Mouse (Mus musculus) cerebellum, adult 2 months (tissue): ENCODE measurements at regions not wholly inside any gene's neighbourhood (a gene's known extent, or its start where the extent isn't known, plus 50 kb on each side); places are given as distances from the start of the nearest gene placed in this dataset.

Experiments
- DNase-seq, 2 experiments: peaks; one replicate each; pipeline ENCODE4 v3.0.0; 2021
- H3K27ac ChIP-seq: fragments of 200-500 bp; 2 replicates; pipeline ENCODE4 v1.5.1; 2012; ENCODE audit warnings: low read length, control low read depth, inconsistent platforms; ENCODE audit not compliant: insufficient read depth
- H3K27me3 ChIP-seq: fragments of 200-500 bp; 2 replicates; pipeline ENCODE4 v1.6.1; 2012; ENCODE audit warnings: inconsistent platforms, mild to moderate bottlenecking, low read length, moderate library complexity; ENCODE audit not compliant: control insufficient read depth, insufficient read depth
- H3K4me1 ChIP-seq: fragments of 200-500 bp; 2 replicates; pipeline ENCODE4 v1.6.1; 2011; ENCODE audit warnings: low read length; ENCODE audit not compliant: control insufficient read depth, insufficient read depth
- H3K4me3 ChIP-seq: fragments of 200-500 bp; replicated peaks from 2 replicates; pipeline ENCODE3; 2011; ENCODE audit warnings: mild to moderate bottlenecking, low read depth, low read length, control low read depth; ENCODE audit not compliant: insufficient read depth
- CTCF ChIP-seq: fragments of 200-500 bp; IDR thresholded peaks from 2 replicates; pipeline ENCODE4 v1.5.1; 2011; ENCODE audit warnings: low read depth, mild to moderate bottlenecking, control low read depth, low read length, moderate library complexity, borderline replicate concordance; ENCODE audit not compliant: insufficient read depth
- POLR2A ChIP-seq: fragments of 200-500 bp; IDR thresholded peaks from 2 replicates; pipeline ENCODE4 v1.6.1; 2011; ENCODE audit warnings: low read length, control low read depth, borderline replicate concordance; ENCODE audit not compliant: insufficient read depth
- WGBS: fragments of 180-500 bp; shearing (Covaris S2); methylation state at CpG from one replicate; pipeline ENCODE4 v1.1.7; 2018; 5-methylcytosine and 5-hydroxymethylcytosine counted together

GRCm38 (mm10) chr4:56027258-56027657, 495.0 kb upstream of the Klf4 start:
- TF ChIP-seq POLR2A (no peak), CTCF (no peak)
- WGBS: 92% methylated on average over 6 of the region's 6 CpGs
- no peak overlapping the region for H3K27ac ChIP-seq

GRCm38 (mm10) chr4:56024478-56024877, 492.2 kb upstream of the Klf4 start:
- TF ChIP-seq POLR2A (no peak), CTCF (no peak)
- Histone ChIP-seq H3K4me3 (no peak overlapping the region), H3K27ac (no peak overlapping the region), H3K4me1 (no peaks in the 10 kb centered on the region), H3K27me3 (no peaks in the 10 kb centered on the region)
- no peak for DNase-seq

More at GRCm38 (mm10) chr4:56027258-56027657, 495.0 kb upstream of the Klf4 start:
- Histone ChIP-seq H3K27me3 (no peaks in the 10 kb centered on the region; the same call in 1 of the 2 replicates), H3K4me3 (no peak overlapping the region), H3K4me1 (no peaks in the 10 kb centered on the region)
- DNase-seq: no peak

- no peaks in the 10 kb centered on the region for H3K27me3 ChIP-seq
- no peak overlapping the region for H3K27ac ChIP-seq
- H3K4me1 ChIP-seq: peaks cover 6% of the 10 kb centered on the region
- TF ChIP-seq CTCF: no peak
- no peak for TF ChIP-seq POLR2A
- no peak overlapping the region for H3K4me3 ChIP-seq
- DNase-seq: no peak
- 95% methylated on average over 8 of the region's 8 CpGs for WGBS
Observed at GRCm38 (mm10) chr4:56018212-56018611, 485.9 kb upstream of the Klf4 start.

GRCm38 (mm10) chr4:56015481-56015880, 483.2 kb upstream of the Klf4 start:
- WGBS: 16% methylated on average over 7 of the region's 7 CpGs
- Histone ChIP-seq H3K27me3 (no peaks in the 10 kb centered on the region), H3K4me3 (no peak overlapping the region), H3K4me1 (peaks cover 6% of the 10 kb centered on the region), H3K27ac (no peak overlapping the region)
- DNase-seq: peak; percentile 40 to 76
- no peak for TF ChIP-seq CTCF
- no peak for TF ChIP-seq POLR2A

- no peak for DNase-seq
- no peaks in the 10 kb centered on the region; the same call in 1 of the 2 replicates for H3K27me3 ChIP-seq
- no peak overlapping the region for H3K27ac ChIP-seq
- WGBS: 77% methylated on average over 2 of the region's 2 CpGs
- H3K4me3 ChIP-seq: no peak overlapping the region
- H3K4me1 ChIP-seq: no peaks in the 10 kb centered on the region
- TF ChIP-seq POLR2A: no peak
Observed at GRCm38 (mm10) chr4:56008287-56008686, 476.0 kb upstream of the Klf4 start.

- WGBS: 35% methylated on average over 5 of the region's 5 CpGs
- Histone ChIP-seq H3K4me1 (no peaks in the 10 kb centered on the region), H3K4me3 (no peak overlapping the region), H3K27me3 (no peaks in the 10 kb centered on the region; the same call in 1 of the 2 replicates), H3K27ac (no peak overlapping the region)
- DNase-seq: no peak
- no peak for TF ChIP-seq POLR2A
- no peak for TF ChIP-seq CTCF
Observed at GRCm38 (mm10) chr4:56004227-56004626, 472.0 kb upstream of the Klf4 start.

- Histone ChIP-seq H3K4me1 (no peaks in the 10 kb centered on the region), H3K4me3 (no peak overlapping the region), H3K27ac (no peak overlapping the region), H3K27me3 (no peaks in the 10 kb centered on the region; the same call in 1 of the 2 replicates)
- DNase-seq: no peak
- TF ChIP-seq POLR2A: no peak
- 48% methylated on average over 3 of the region's 3 CpGs for WGBS
Observed at GRCm38 (mm10) chr4:56001312-56001731, 469.1 kb upstream of the Klf4 start.

GRCm38 (mm10) chr4:55984026-55984425, 451.8 kb upstream of the Klf4 start:
- TF ChIP-seq CTCF (no peak), POLR2A (no peak)
- no peak overlapping the region for H3K4me3 ChIP-seq
- no peaks in the 10 kb centered on the region for H3K4me1 ChIP-seq
- DNase-seq: no peak
- no peak overlapping the region for H3K27ac ChIP-seq
- no peaks in the 10 kb centered on the region for H3K27me3 ChIP-seq
